Mouse (Mus musculus): ENCODE results near the gene Olfr305.

GRCm38 (mm10) chr7:86325530-86325929, 41.2 kb downstream of the Olfr305 start, which contains the start of gene Olfr308:
- TF ChIP-seq CTCF (IDR thresholded peaks at IDR 0.05; ENCODE audit: low read depth, low read length) (no peak), POLR2A (IDR thresholded peaks at IDR 0.05; ENCODE audit: insufficient read depth, low read length) (no peak), EP300 (IDR thresholded peaks at IDR 0.05; ENCODE audit: insufficient read depth, low read depth, low read length) (no peak)
